Mouse (Mus musculus) kidney, adult 9 months (tissue): ENCODE results near the gene Agmat.
"Not testable (repeated sequence)": the region's sequence is repeated elsewhere in the genome, so short reads cannot be mapped to it uniquely, and the experiment has no call there.

ENCODE experiments used
- DNase-seq: peaks from one replicate; pipeline ENCODE4 v3.0.0; 2022

Agmat gene

GRCm38 (mm10) chr4:141736856-141737255, 9.6 kb upstream of the Agmat start:
- no peak for DNase-seq

GRCm38 (mm10) chr4:141738015-141738414, 8.5 kb upstream of the Agmat start:
- DNase-seq = no peak

GRCm38 (mm10) chr4:141741856-141742255, 4.6 kb upstream of the Agmat start:
- DNase-seq = peak; percentile 94

GRCm38 (mm10) chr4:141742381-141742780, 4.1 kb upstream of the Agmat start:
- DNase-seq = no peak

GRCm38 (mm10) chr4:141749557-141749956, 3.1 kb downstream of the Agmat start:
- no peak for DNase-seq

GRCm38 (mm10) chr4:141750826-141751225, 4.4 kb downstream of the Agmat start:
- DNase-seq = no peak

GRCm38 (mm10) chr4:141751419-141752075, 5.1 kb downstream of the Agmat start:
- DNase-seq = no peak

GRCm38 (mm10) chr4:141752076-141752421, 5.6 kb downstream of the Agmat start:
- DNase-seq = no peak

- DNase-seq = peak; percentile 42
Observed at GRCm38 (mm10) chr4:141755375-141755930, 9.0 kb downstream of the Agmat start.

GRCm38 (mm10) chr4:141757124-141757523, 10.7 kb downstream of the Agmat start:
- no peak for DNase-seq

GRCm38 (mm10) chr4:141758874-141759542, 12.5 kb downstream of the Agmat start:
- DNase-seq = no peak

GRCm38 (mm10) chr4:141760942-141761341, 14.5 kb downstream of the Agmat start:
- DNase-seq = peak; percentile 63

GRCm38 (mm10) chr4:141762102-141762598, 15.7 kb downstream of the Agmat start:
- DNase-seq = peak; percentile 28

GRCm38 (mm10) chr4:141763476-141763875, 17.0 kb downstream of the Agmat start:
- no peak for DNase-seq

GRCm38 (mm10) chr4:141765008-141765407, 18.5 kb downstream of the Agmat start:
- no peak for DNase-seq

GRCm38 (mm10) chr4:141766316-141766667, 19.8 kb downstream of the Agmat start:
- no peak for DNase-seq

GRCm38 (mm10) chr4:141766668-141767352, 20.3 kb downstream of the Agmat start:
- DNase-seq = peak; percentile 26

- peak; percentile 16 for DNase-seq
Observed at GRCm38 (mm10) chr4:141767353-141768036, 21.0 kb downstream of the Agmat start.

- no peak for DNase-seq
Observed at GRCm38 (mm10) chr4:141769501-141770160, 23.2 kb downstream of the Agmat start.

- no peak for DNase-seq
Observed at GRCm38 (mm10) chr4:141771823-141772222, 25.4 kb downstream of the Agmat start.

- DNase-seq = not testable (repeated sequence)
Observed at GRCm38 (mm10) chr4:141773019-141773418, 26.5 kb downstream of the Agmat start.

GRCm38 (mm10) chr4:141779828-141780227, 33.4 kb downstream of the Agmat start:
- DNase-seq = no peak
